Mouse (Mus musculus) layer of hippocampus, postnatal 14 days (tissue): ENCODE measurements at regions not wholly inside any gene's neighbourhood (a gene's known extent, or its start where the extent isn't known, plus 50 kb on each side); places are given as distances from the start of the nearest gene placed in this dataset.
A peak's percentile ranks its signal among the peaks of the same experiment; 100 is the strongest.
"Not testable (repeated sequence)": the region's sequence is repeated elsewhere in the genome, so short reads cannot be mapped to it uniquely, and the experiment has no call there.

ENCODE experiments used
- DNase-seq, 2 experiments: peaks; one replicate each; pipeline ENCODE4 v3.0.0; 2021 to 2022; ENCODE audit warnings: low spot score in 2 of 2, mixed read lengths in 1 of 2

GRCm38 (mm10) chr6:70517932-70518331 lies 274.1 kb downstream of the Rpia start:
- DNase-seq, result no peak

GRCm38 (mm10) chr6:70468623-70469479 lies 323.2 kb downstream of the Rpia start:
- peak in 1 of 2 experiments; percentile 1 for DNase-seq

- no peak for DNase-seq
These were observed 334.8 kb downstream of the Rpia start for GRCm38 (mm10) chr6:70457279-70457678.

- DNase-seq, result not testable (repeated sequence)
These were observed 357.3 kb downstream of the Rpia start for GRCm38 (mm10) chr6:70434739-70435138.

GRCm38 (mm10) chr6:70406290-70406689 lies 385.7 kb downstream of the Rpia start:
- DNase-seq, result not testable (repeated sequence)

GRCm38 (mm10) chr6:70389850-70390249 lies 402.2 kb downstream of the Rpia start:
- not testable (repeated sequence) for DNase-seq

- DNase-seq, result not testable (repeated sequence)
These were observed 405.6 kb downstream of the Rpia start for GRCm38 (mm10) chr6:70386396-70386795.

GRCm38 (mm10) chr6:70379339-70379738 lies 412.7 kb downstream of the Rpia start:
- DNase-seq, result not testable (repeated sequence)

- not testable (repeated sequence) for DNase-seq
These were observed 420.2 kb downstream of the Rpia start for GRCm38 (mm10) chr6:70371821-70372220.

- DNase-seq, result no peak
These were observed 435.7 kb downstream of the Rpia start for GRCm38 (mm10) chr6:70356303-70356702.

GRCm38 (mm10) chr6:70342147-70342546 lies 449.9 kb downstream of the Rpia start:
- DNase-seq, result no peak

- not testable (repeated sequence) for DNase-seq
These were observed 451.3 kb downstream of the Rpia start for GRCm38 (mm10) chr6:70340691-70341090.

GRCm38 (mm10) chr6:70315318-70315717 lies 476.7 kb downstream of the Rpia start:
- DNase-seq, result peak; percentile 2 to 20

- DNase-seq, result peak in 1 of 2 experiments; percentile 8
These were observed 477.4 kb downstream of the Rpia start for GRCm38 (mm10) chr6:70314667-70315066.

- not testable (repeated sequence) for DNase-seq
These were observed 490.9 kb downstream of the Rpia start for GRCm38 (mm10) chr6:70301100-70301499.

GRCm38 (mm10) chr6:70260227-70260626 lies 531.8 kb downstream of the Rpia start:
- not testable (repeated sequence) for DNase-seq

GRCm38 (mm10) chr6:70240167-70240566 lies 551.9 kb downstream of the Rpia start:
- not testable (repeated sequence) for DNase-seq

GRCm38 (mm10) chr6:70227166-70227565 lies 564.9 kb downstream of the Rpia start:
- no peak for DNase-seq

GRCm38 (mm10) chr6:70216632-70217031 lies 575.4 kb downstream of the Rpia start:
- DNase-seq, result not testable (repeated sequence)

- DNase-seq, result not testable (repeated sequence)
These were observed 576.3 kb downstream of the Rpia start for GRCm38 (mm10) chr6:70215781-70216180.
